Mouse (Mus musculus) CH12.LX (cell line): Measurements from ENCODE around the gene Erbb2. TPM values are rescaled to one million over a fixed set of nuclear protein-coding genes. Genes with fewer than 3 reads are reported as not detected.
A peak's percentile ranks its signal among the peaks of the same experiment; 100 is the strongest.

ENCODE experiments used
- DNase-seq: peaks from one replicate; pipeline ENCODE4 v3.0.0-alpha.2; 2013; ENCODE audit errors: extremely low read depth
- H3K27ac ChIP-seq: 2 replicates; pipeline ENCODE4 v1.5.1; 2012; ENCODE audit warnings: low read depth, mild to moderate bottlenecking, control low read depth, moderate library complexity; ENCODE audit not compliant: insufficient read depth
- H3K27me3 ChIP-seq: replicated peaks from 2 replicates; pipeline ENCODE3; 2012; ENCODE audit warnings: inconsistent platforms
- H3K36me3 ChIP-seq, 2 experiments: replicated peaks in 1 of 2; 2 replicates each; pipeline versions ENCODE3 to v1.6.1; 2012; ENCODE audit warnings: inconsistent platforms in 1 of 2, low read length in 1 of 2, mild to moderate bottlenecking in 1 of 2, mixed read lengths in 1 of 2, moderate library complexity in 1 of 2; ENCODE audit not compliant: control insufficient read depth in 1 of 2, insufficient read depth in 1 of 2
- H3K4me1 ChIP-seq, 2 experiments: 2 replicates each; pipeline ENCODE4 v1.6.1; 2012; ENCODE audit warnings: inconsistent platforms in 1 of 2, moderate library complexity in 1 of 2; ENCODE audit not compliant: insufficient read depth in 2 of 2, control insufficient read depth in 1 of 2
- H3K4me2 ChIP-seq: 2 replicates; pipeline ENCODE4 v1.6.1; 2012; ENCODE audit warnings: low read depth, mild to moderate bottlenecking, control low read depth; ENCODE audit not compliant: poor library complexity, insufficient read depth, severe bottlenecking
- H3K4me3 ChIP-seq, 3 experiments: fragments of 150-350 bp in 1 of 3; sonication (generic) in 1 of 3; replicated peaks in 1 of 3; 2 replicates each; pipeline versions ENCODE3 to v1.5.1; 2011 to 2012; ENCODE audit warnings: low read depth in 2 of 3, low read length in 2 of 3, mild to moderate bottlenecking in 2 of 3, moderate library complexity in 2 of 3, control low read depth in 1 of 3, improper control_type of control experiment in 1 of 3, inconsistent platforms in 1 of 3, mixed read lengths in 1 of 3; ENCODE audit not compliant: poor library complexity in 1 of 3
- H3K79me2 ChIP-seq: replicated peaks from 2 replicates; pipeline ENCODE4 v1.6.1; 2012; ENCODE audit warnings: mild to moderate bottlenecking, moderate library complexity; ENCODE audit not compliant: control insufficient read depth, poor library complexity, insufficient read depth, severe bottlenecking; ENCODE audit errors: extremely low read depth
- H3K9ac ChIP-seq: 2 replicates; pipeline ENCODE4 v1.6.1; 2012; ENCODE audit warnings: low read depth, mild to moderate bottlenecking, control low read depth, moderate library complexity; ENCODE audit not compliant: insufficient read depth
- H3K9me3 ChIP-seq: replicated peaks from 2 replicates; pipeline ENCODE3; 2012; ENCODE audit warnings: low read length, inconsistent platforms, mixed read lengths
- BHLHE40 ChIP-seq: IDR thresholded peaks from 2 replicates; pipeline ENCODE4 v1.6.1; 2011; ENCODE audit warnings: mild to moderate bottlenecking, low read depth, low read length, improper control_type of control experiment
- CHD1 ChIP-seq: IDR thresholded peaks from 2 replicates; pipeline ENCODE4 v1.6.1; 2012; ENCODE audit warnings: low read depth, low read length, improper control_type of control experiment, inconsistent platforms
- CHD2 ChIP-seq: IDR thresholded peaks from 2 replicates; pipeline ENCODE4 v1.6.1; 2011; ENCODE audit warnings: low read length, improper control_type of control experiment
- CTCF ChIP-seq, 2 experiments: IDR thresholded peaks in 1 of 2; conservative IDR thresholded peaks in 1 of 2; 2 replicates each; pipeline ENCODE4 v1.5.1; 2011 to 2012; ENCODE audit warnings: low read depth in 2 of 2, low read length in 2 of 2, improper control_type of control experiment in 1 of 2, inconsistent platforms in 1 of 2, mild to moderate bottlenecking in 1 of 2, moderate library complexity in 1 of 2
- E2F4 ChIP-seq: IDR thresholded peaks from 2 replicates; pipeline ENCODE4 v1.6.1; 2011; ENCODE audit warnings: low read depth, low read length, improper control_type of control experiment; ENCODE audit not compliant: insufficient replicate concordance
- ELF1 ChIP-seq: IDR thresholded peaks from 2 replicates; pipeline ENCODE4 v1.6.1; 2014; ENCODE audit warnings: low read depth, mild to moderate bottlenecking, inconsistent platforms, low read length, improper control_type of control experiment
- EP300 ChIP-seq: IDR thresholded peaks from 2 replicates; pipeline ENCODE4 v1.6.1; 2011; ENCODE audit warnings: low read length, improper control_type of control experiment
- ETS1 ChIP-seq: conservative IDR thresholded peaks from 2 replicates; pipeline ENCODE4 v1.6.1; 2012; ENCODE audit warnings: low read depth, mild to moderate bottlenecking, inconsistent platforms, low read length, improper control_type of control experiment, moderate library complexity
- GABPA ChIP-seq: IDR thresholded peaks from 2 replicates; pipeline ENCODE4 v1.6.1; 2012; ENCODE audit warnings: low read depth, low read length, improper control_type of control experiment, inconsistent platforms; ENCODE audit not compliant: insufficient replicate concordance
- HCFC1 ChIP-seq: IDR thresholded peaks from 2 replicates; pipeline ENCODE4 v1.6.1; 2012; ENCODE audit warnings: low read depth, mild to moderate bottlenecking, inconsistent platforms, low read length, improper control_type of control experiment
- IRF4 ChIP-seq: IDR thresholded peaks from 2 replicates; pipeline ENCODE4 v1.6.1; 2014; ENCODE audit warnings: low read depth, mild to moderate bottlenecking, inconsistent platforms, low read length, improper control_type of control experiment
- JUN ChIP-seq: IDR thresholded peaks from 2 replicates; pipeline ENCODE4 v1.6.1; 2011; ENCODE audit warnings: low read depth, mild to moderate bottlenecking, low read length, improper control_type of control experiment, moderate library complexity; ENCODE audit not compliant: insufficient read depth
- JUND ChIP-seq: conservative IDR thresholded peaks from 2 replicates; pipeline ENCODE4 v1.6.1; 2011; ENCODE audit warnings: low read depth, low read length, improper control_type of control experiment
- KAT2A ChIP-seq: IDR thresholded peaks from 2 replicates; pipeline ENCODE4 v1.6.1; 2012; ENCODE audit warnings: low read length, improper control_type of control experiment, inconsistent platforms; ENCODE audit not compliant: insufficient replicate concordance
- MAFK ChIP-seq: IDR thresholded peaks from 2 replicates; pipeline ENCODE4 v1.6.1; 2011; ENCODE audit warnings: low read length, improper control_type of control experiment; ENCODE audit not compliant: insufficient replicate concordance
- MAX ChIP-seq: IDR thresholded peaks from 2 replicates; pipeline ENCODE4 v1.6.1; 2011; ENCODE audit warnings: low read length, improper control_type of control experiment
- MEF2A ChIP-seq: IDR thresholded peaks from 2 replicates; pipeline ENCODE4 v1.6.1; 2014; ENCODE audit warnings: low read depth, mild to moderate bottlenecking, inconsistent platforms, low read length, improper control_type of control experiment, borderline replicate concordance
- MYC ChIP-seq: IDR thresholded peaks from 2 replicates; pipeline ENCODE4 v1.6.1; 2011; ENCODE audit warnings: low read depth, mild to moderate bottlenecking, improper control_type of control experiment, low read length
- NELFE ChIP-seq: IDR thresholded peaks from 2 replicates; pipeline ENCODE4 v1.6.1; 2011; ENCODE audit warnings: low read depth, low read length, improper control_type of control experiment
- NRF1 ChIP-seq: IDR thresholded peaks from 2 replicates; pipeline ENCODE4 v1.6.1; 2014; ENCODE audit warnings: low read depth, mild to moderate bottlenecking, inconsistent platforms, low read length, improper control_type of control experiment, moderate library complexity
- PAX5 ChIP-seq: IDR thresholded peaks from 2 replicates; pipeline ENCODE4 v1.6.1; 2012; ENCODE audit warnings: low read length, inconsistent platforms, mixed read lengths
- POLR2A ChIP-seq: IDR thresholded peaks from 2 replicates; pipeline ENCODE4 v1.6.1; 2011; ENCODE audit warnings: low read depth, mild to moderate bottlenecking, improper control_type of control experiment, low read length
- POLR2AphosphoS2 ChIP-seq: IDR thresholded peaks from 2 replicates; pipeline ENCODE4 v1.6.1; 2011; ENCODE audit warnings: low read depth, low read length, improper control_type of control experiment
- RAD21 ChIP-seq: IDR thresholded peaks from 2 replicates; pipeline ENCODE4 v1.6.1; 2011; ENCODE audit warnings: low read depth, mild to moderate bottlenecking, low read length, improper control_type of control experiment, moderate library complexity
- RCOR1 ChIP-seq: conservative IDR thresholded peaks from 2 replicates; pipeline ENCODE4 v1.6.1; 2012; ENCODE audit warnings: low read depth, mild to moderate bottlenecking, inconsistent platforms, low read length, improper control_type of control experiment
- SIN3A ChIP-seq: IDR thresholded peaks from 2 replicates; pipeline ENCODE4 v1.6.1; 2012; ENCODE audit warnings: low read length, improper control_type of control experiment, inconsistent platforms
- SMC3 ChIP-seq: IDR thresholded peaks from 2 replicates; pipeline ENCODE4 v1.6.1; 2011; ENCODE audit warnings: low read depth, low read length, improper control_type of control experiment
- TBP ChIP-seq: conservative IDR thresholded peaks from 2 replicates; pipeline ENCODE4 v1.6.1; 2011; ENCODE audit warnings: low read depth, low read length, improper control_type of control experiment
- TCF12 ChIP-seq: IDR thresholded peaks from 2 replicates; pipeline ENCODE4 v1.6.1; 2014; ENCODE audit warnings: low read depth, mild to moderate bottlenecking, inconsistent platforms, low read length, improper control_type of control experiment
- UBTF ChIP-seq: IDR thresholded peaks from 2 replicates; pipeline ENCODE4 v1.6.1; 2012; ENCODE audit warnings: low read depth, mild to moderate bottlenecking, inconsistent platforms, low read length, improper control_type of control experiment, moderate library complexity
- USF1 ChIP-seq: IDR thresholded peaks from 2 replicates; pipeline ENCODE4 v1.6.1; 2014; ENCODE audit warnings: low read depth, mild to moderate bottlenecking, inconsistent platforms, low read length, improper control_type of control experiment
- USF2 ChIP-seq: conservative IDR thresholded peaks from 2 replicates; pipeline ENCODE4 v1.6.1; 2011; ENCODE audit warnings: low read depth, low read length, improper control_type of control experiment
- ZC3H11A ChIP-seq: IDR thresholded peaks from 2 replicates; pipeline ENCODE4 v1.6.1; 2012; ENCODE audit warnings: low read depth, mild to moderate bottlenecking, inconsistent platforms, low read length, improper control_type of control experiment
- ZKSCAN1 ChIP-seq: IDR thresholded peaks from 2 replicates; pipeline ENCODE4 v1.6.1; 2012; ENCODE audit warnings: low read depth, inconsistent platforms, low read length, improper control_type of control experiment, borderline replicate concordance
- ZMIZ1 ChIP-seq: IDR thresholded peaks from 2 replicates; pipeline ENCODE4 v1.6.1; 2012; ENCODE audit warnings: low read depth, mild to moderate bottlenecking, inconsistent platforms, low read length, improper control_type of control experiment
- ZNF384 ChIP-seq: IDR thresholded peaks from 2 replicates; pipeline ENCODE4 v1.6.1; 2012; ENCODE audit warnings: low read depth, low read length, improper control_type of control experiment, inconsistent platforms
- dilution Hi-C: fragments of 300-500 bp; cut with MboI; formaldehyde crosslinking; loops from 2 replicates; pipeline ENCODE4 v1.14.3; 2020; ENCODE audit warnings: low sequenced_read_pairs; ENCODE audit not compliant: extremely low pct_unique_long_range_greater_than_20kb, extremely low pct_ligation_motif_present
- in situ Hi-C: fragments of 300-500 bp; cut with MboI; formaldehyde crosslinking; loops from 3 replicates; pipeline ENCODE4 v1.14.3; 2019; ENCODE audit warnings: low sequenced_read_pairs, low pct_ligation_motif_present, low pct_unique_long_range_greater_than_20kb, mixed read lengths
- polyA plus RNA-seq: library from polyadenylated mRNA; unstranded; fragments of >175 nt; gene quantifications from 2 replicates; pipeline ENCODE4 v1.2.1, GENCODE M21; 2012; ENCODE audit warnings: low read depth; ENCODE audit not compliant: insufficient read length
- total RNA-seq, 2 experiments: library from RNA; depleted of rRNA; stranded (reverse); fragments of 300-350 nt in 1 of 2; fragments of >200 nt in 1 of 2; gene quantifications; 2 replicates each; pipeline ENCODE4 v1.2.3; 2012 to 2014

Erbb2 gene
- total and polyA plus RNA-seq, 3 experiments, result 0.06 to 0.17 TPM; not detected in 1

DNA sequence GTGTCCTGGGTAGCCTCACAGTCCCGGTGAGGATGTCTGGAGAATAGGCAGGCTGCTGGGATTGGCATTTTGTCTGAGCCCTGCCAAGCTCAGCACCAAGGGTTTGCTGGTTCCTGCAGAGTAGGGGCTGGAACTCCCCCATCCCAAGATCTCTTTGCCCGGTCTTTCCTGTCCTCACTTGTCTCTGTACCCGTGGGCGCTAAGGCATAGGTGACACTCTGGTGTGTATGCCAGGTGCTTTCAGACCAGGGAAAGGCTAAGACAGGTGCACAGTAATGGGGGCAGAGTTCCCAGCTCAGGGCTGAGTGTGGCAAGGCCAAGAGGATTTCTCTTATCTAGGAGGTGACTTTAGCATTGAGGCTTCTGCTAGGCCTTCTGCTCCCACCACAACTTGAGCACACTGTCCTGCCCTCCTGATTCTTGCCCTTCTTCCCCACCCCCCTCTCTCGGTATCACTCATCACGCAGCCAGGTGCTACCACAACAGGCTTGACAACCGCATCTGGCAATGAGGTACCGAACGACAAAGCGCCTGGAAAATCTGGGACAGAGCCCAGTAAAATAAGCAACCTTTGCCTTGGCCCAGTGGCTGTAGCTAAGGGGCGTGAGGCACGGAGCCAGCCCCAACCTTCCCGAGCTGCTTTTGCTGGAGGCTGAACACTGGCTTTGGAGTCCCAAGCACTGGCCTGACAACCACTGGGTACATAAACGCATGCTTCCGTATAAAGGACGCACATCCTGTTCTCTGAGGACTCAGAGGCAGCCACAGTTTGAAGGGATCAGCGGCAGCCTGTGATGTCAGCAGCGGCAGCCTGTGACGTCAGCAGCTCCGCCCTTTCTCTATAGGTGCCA, 37.9 kb downstream of the Erbb2 start (continued):
- TF ChIP-seq NRF1 (no peak; the same call in 1 of the 2 replicates), ZNF384 (no peak), HCFC1 (peak; percentile 33), USF1 (no peak), PAX5 (no peak), NELFE (peak; percentile 54), CHD2 (peak; percentile 95), ETS1 (peak; percentile 83)

DNA sequence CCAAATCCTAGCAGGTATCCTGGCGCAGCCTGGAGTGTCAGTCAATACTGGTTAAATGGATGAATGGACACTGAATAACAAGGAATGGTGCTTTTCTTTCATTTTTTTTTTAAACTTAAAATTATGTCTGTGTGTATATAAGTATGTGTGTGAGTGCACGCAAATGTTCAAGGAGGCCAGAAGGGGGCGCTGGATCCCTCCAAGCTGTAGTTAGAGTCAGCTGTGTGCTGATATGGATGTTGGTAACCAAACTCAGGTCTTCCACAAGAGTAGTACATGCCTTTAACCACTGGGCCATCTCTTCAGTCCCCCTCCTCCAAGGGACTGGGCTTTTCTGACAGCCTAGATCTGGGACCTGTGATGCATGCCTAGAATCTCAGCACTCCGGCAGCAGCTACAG, 43.2 kb downstream of the Erbb2 start:
- H3K9me3 ChIP-seq, result peaks cover 5% of the 10 kb centered on the region
- H3K9ac ChIP-seq, result no peak overlapping the region
- no peaks in the 10 kb centered on the region for H3K27me3 ChIP-seq
- dilution Hi-C loops (no loop called here), in situ Hi-C loops (no loop called here)
- H3K4me1 ChIP-seq, result peaks cover 23 to 49% of the 10 kb centered on the region in 2 experiments
- no peak overlapping the region for H3K27ac ChIP-seq
- H3K4me3 ChIP-seq, result no peak overlapping the region
- H3K36me3 ChIP-seq, result peaks cover 19 to 46% of the 10 kb centered on the region in 2 experiments
- H3K79me2 ChIP-seq, result no peaks in the 10 kb centered on the region
- no peak for DNase-seq
- TF ChIP-seq NELFE (no peak), USF2 (no peak), ZC3H11A (no peak), UBTF (no peak), ZNF384 (no peak), TBP (no peak), RAD21 (peak; percentile 38), SIN3A (no peak), USF1 (no peak), ELF1 (no peak), CHD2 (no peak), HCFC1 (no peak), JUN (no peak), MAFK (no peak), PAX5 (no peak), RCOR1 (no peak), TCF12 (no peak), ZMIZ1 (0 out of 2 replicates have a peak, but pooled peaks have one; percentile 9), MEF2A (no peak), POLR2A (no peak), BHLHE40 (no peak), KAT2A (no peak), CTCF (conservative IDR thresholded peaks at IDR 0.05 in 1 of 2, IDR thresholded peaks at IDR 0.05 in 1 of 2; ENCODE audit: low read depth in 2 of 2, low read length in 2 of 2) (peak; percentile 25 to 63; a peak in 3 of 4 replicates), CHD1 (no peak), MAX (no peak), IRF4 (no peak), EP300 (no peak), E2F4 (no peak), GABPA (no peak), MYC (no peak), JUND (no peak), SMC3 (peak; percentile 38), ETS1 (no peak), POLR2AphosphoS2 (no peak), ZKSCAN1 (no peak)
- no peak overlapping the region for H3K4me2 ChIP-seq
